25 mouse cellular contexts compared by ENCODE assay signal in genomic region chr11:109878931-109879330, GRCm38 (mm10). TPM values are rescaled to one million over a fixed set of nuclear protein-coding genes. Genes with fewer than 3 reads are reported as not detected.
DNase-seq lines count a peak whose midpoint lies in the region; ATAC-seq and TF ChIP-seq lines count a peak whose summit lies in the region.
"Had no signal": no experiment of that assay in that cellular context is flagged by ENCODE, and none has a peak within 500 bp of the region (broad histone marks: within the 10 kb centered on the region; RNA-seq: fewer than 3 reads in every experiment).

No protein-coding gene starts in this region.

- ATAC-seq in heart, embryonic 11.5 days (replicated peaks; ENCODE audit: insufficient number of reproducible peaks, low FRiP score, low TSS enrichment), result no peak
- ATAC-seq: forebrain, embryonic 16.5 days had no signal

- no peaks in the 10 kb centered on the region for H3K36me3 ChIP-seq in heart, embryonic 10.5 days
- H3K36me3 ChIP-seq in heart, embryonic 11.5 days (ENCODE audit: control insufficient read depth, insufficient read depth, low read length), result no peaks in the 10 kb centered on the region
- H3K36me3 ChIP-seq: embryonic facial prominence, embryonic 15.5 days; heart, embryonic 15.5 days; hindbrain, embryonic 12.5 days; limb, embryonic 15.5 days; midbrain, embryonic 12.5 days; neural tube, embryonic 13.5 days had no signal

- H3K4me2 ChIP-seq in heart, embryonic 11.5 days, result no peak overlapping the region
- H3K4me2 ChIP-seq: embryonic facial prominence, embryonic 15.5 days; heart, embryonic 15.5 days; hindbrain, embryonic 12.5 days; limb, embryonic 15.5 days; midbrain, embryonic 12.5 days; neural tube, embryonic 13.5 days had no signal

- DNase-seq in gastrocnemius, adult 18-20 months (ENCODE audit: low spot score), result peak; percentile 61
- no peak for DNase-seq in gastrocnemius, postnatal 4 days (ENCODE audit: low spot score in 2 of 2)
- peak; percentile 45 for DNase-seq in heart, embryonic 10.5 days (ENCODE audit: low spot score)
- DNase-seq in lung, postnatal 10 days, result peak; percentile 35
- no peak for DNase-seq in lung, adult 2 months
- DNase-seq in skeletal muscle tissue, adult 2 months (ENCODE audit: low read depth, low spot score), result peak; percentile 88
- DNase-seq in urinary bladder, postnatal 36 days (ENCODE audit: low spot score in 2 of 2), result no peak
- DNase-seq: adrenal gland, postnatal 25 days; cerebellum, adult 11 months; cerebellum, postnatal 25 days; right cerebral cortex, adult 18-20 months; thymus, postnatal 14 days had no signal

- H3K4me3 ChIP-seq in heart, embryonic 10.5 days, result no peak overlapping the region
- no peak overlapping the region for H3K4me3 ChIP-seq in heart, embryonic 11.5 days (ENCODE audit: low read depth, low read length)
- H3K4me3 ChIP-seq in lung, adult 2 months (replicated peaks; ENCODE audit: extremely low read depth, low read depth, low read length), result no peak overlapping the region
- H3K4me3 ChIP-seq: embryonic facial prominence, embryonic 15.5 days; heart, embryonic 15.5 days; hindbrain, embryonic 12.5 days; limb, embryonic 15.5 days; midbrain, embryonic 12.5 days; neural tube, embryonic 13.5 days had no signal

- TF ChIP-seq POLR2A in lung, adult 2 months (IDR thresholded peaks at IDR 0.05; ENCODE audit: borderline replicate concordance, extremely low read depth, low read depth, low read length), result no peak

- 79% methylated on average over 3 of the region's 3 CpGs for WGBS in heart, embryonic 10.5 days
- WGBS in heart, embryonic 11.5 days (ENCODE audit: insufficient replicate concordance), result 75% methylated on average over 3 of the region's 3 CpGs
- 65% methylated on average over 3 of the region's 3 CpGs for WGBS in lung, adult 2 months

- H3K27ac ChIP-seq in heart, embryonic 10.5 days, result no peak overlapping the region
- no peak overlapping the region for H3K27ac ChIP-seq in heart, embryonic 11.5 days (ENCODE audit: low read depth, low read length)
- H3K27ac ChIP-seq: embryonic facial prominence, embryonic 15.5 days; heart, embryonic 15.5 days; hindbrain, embryonic 12.5 days; limb, embryonic 15.5 days; macrophage; midbrain, embryonic 12.5 days; neural tube, embryonic 13.5 days had no signal

- H3K27me3 ChIP-seq in heart, embryonic 10.5 days (ENCODE audit: insufficient read depth, poor library complexity, severe bottlenecking), result no peaks in the 10 kb centered on the region
- H3K27me3 ChIP-seq in heart, embryonic 11.5 days (ENCODE audit: control insufficient read depth, insufficient read depth, low read length), result no peaks in the 10 kb centered on the region
- H3K27me3 ChIP-seq: embryonic facial prominence, embryonic 15.5 days; heart, embryonic 15.5 days; hindbrain, embryonic 12.5 days; limb, embryonic 15.5 days; neural tube, embryonic 13.5 days had no signal

- no peaks in the 10 kb centered on the region for H3K9me3 ChIP-seq in heart, embryonic 10.5 days
- no peaks in the 10 kb centered on the region for H3K9me3 ChIP-seq in heart, embryonic 11.5 days (replicated peaks; ENCODE audit: control insufficient read depth, low read length)
- H3K9me3 ChIP-seq: embryonic facial prominence, embryonic 15.5 days; heart, embryonic 15.5 days; hindbrain, embryonic 12.5 days; limb, embryonic 15.5 days; midbrain, embryonic 12.5 days; neural tube, embryonic 13.5 days had no signal

- TF ChIP-seq CTCF in lung, adult 2 months (IDR thresholded peaks at IDR 0.05; ENCODE audit: insufficient read depth, low read length), result no peak

- no peak overlapping the region for H3K9ac ChIP-seq in heart, embryonic 11.5 days (ENCODE audit: low read depth, low read length)
- H3K9ac ChIP-seq: embryonic facial prominence, embryonic 15.5 days; heart, embryonic 15.5 days; hindbrain, embryonic 12.5 days; limb, embryonic 15.5 days; midbrain, embryonic 12.5 days; neural tube, embryonic 13.5 days had no signal

- no peaks in the 10 kb centered on the region; the same call in 1 of the 2 replicates for H3K4me1 ChIP-seq in heart, embryonic 10.5 days
- no peaks in the 10 kb centered on the region for H3K4me1 ChIP-seq in heart, embryonic 11.5 days (ENCODE audit: control insufficient read depth, insufficient read depth, low read length)
- no peaks in the 10 kb centered on the region for H3K4me1 ChIP-seq in lung, adult 2 months (ENCODE audit: control insufficient read depth, insufficient read depth, low read length)
- H3K4me1 ChIP-seq: heart, embryonic 15.5 days; hindbrain, embryonic 12.5 days; limb, embryonic 15.5 days; midbrain, embryonic 12.5 days had no signal

RNA-seq across cellular contexts. Expression of gene 1700012B07Rik, which starts 51.1 kb away (rescaled TPM):
- total RNA-seq in gastrocnemius, adult 18-20 months (2021), result not detected
- not detected for total RNA-seq in gastrocnemius, postnatal 4 days (2021)
- polyA plus RNA-seq in heart, embryonic 10.5 days (2016; fragmentation: Nextera tagmentation; extraction: Ambion mirVana), result not detected in 2 replicates
- polyA plus RNA-seq in heart, embryonic 11.5 days (2014; fragmentation: Nextera tagmentation; extraction: Ambion mirVana), result not detected in 2 replicates
- 0.12 and 0.26 TPM in 2 replicates for polyA plus RNA-seq in lung, adult 2 months (2012; rRNA removed)
- total RNA-seq: adrenal gland, postnatal 25 days; ES-E14; left cerebral cortex, adult 18-20 months; left cerebral cortex, postnatal 36 days had no signal
- polyA plus RNA-seq: embryonic facial prominence, embryonic 15.5 days; forebrain, embryonic 16.5 days; heart, embryonic 15.5 days; hindbrain, embryonic 12.5 days; limb, embryonic 15.5 days; macrophage; midbrain, embryonic 12.5 days; neural tube, embryonic 13.5 days; small intestine, adult 2 months had no signal

Comparison
In these comparisons a context has a peak if more than half of its experiments do, and no peak if none do; other contexts are left out.
1. DNase-seq: peak in gastrocnemius, adult 18-20 months (single experiment), heart, embryonic 10.5 days (single experiment), lung, postnatal 10 days (single experiment) and skeletal muscle tissue, adult 2 months (single experiment); none in gastrocnemius, postnatal 4 days (0 of 2), lung, adult 2 months (single experiment) and urinary bladder, postnatal 36 days (0 of 2).